Mouse (Mus musculus) liver, embryonic 14.5 days (tissue): ENCODE results near the gene C2cd2. TPM values are rescaled to one million over a fixed set of nuclear protein-coding genes. Genes with fewer than 3 reads are reported as not detected.

Experiments used
- ATAC-seq: fragments of 200-750 bp; cut with Nextera tagmentation; 2 replicates; pipeline ENCODE4 v1.8.0; 2017; ENCODE audit warnings: moderate number of reproducible peaks, mild to moderate bottlenecking, moderate library complexity; ENCODE audit not compliant: insufficient read depth
- DNase-seq, 3 experiments: peaks; one replicate each; pipeline ENCODE4 v3.0.0-alpha.2; 2012 to 2013; ENCODE audit warnings: low read depth in 3 of 3, low spot score in 3 of 3
- H3K27ac ChIP-seq: fragments of 300-500 bp; sonication (generic); 2 replicates; pipeline ENCODE4 v1.5.1; 2014; ENCODE audit warnings: moderate library complexity, mild to moderate bottlenecking, control low read depth, inconsistent platforms
- H3K27me3 ChIP-seq: fragments of 300-500 bp; sonication (generic); 2 replicates; pipeline ENCODE4 v1.6.1; 2014; ENCODE audit warnings: mild to moderate bottlenecking, low read length, moderate library complexity; ENCODE audit not compliant: control insufficient read depth, insufficient read depth
- H3K36me3 ChIP-seq: fragments of 300-500 bp; sonication (generic); replicated peaks from 2 replicates; pipeline ENCODE4 v1.6.1; 2014; ENCODE audit warnings: low read depth; ENCODE audit not compliant: control insufficient read depth, insufficient read depth
- H3K4me1 ChIP-seq, 2 experiments: fragments of 200-500 bp in 1 of 2; fragments of 300-500 bp in 1 of 2; sonication (generic) in 1 of 2; replicated peaks; 2 replicates each; pipeline ENCODE4 v1.6.1; 2012 to 2014; ENCODE audit warnings: antibody characterized with exemption in 1 of 2, inconsistent platforms in 1 of 2, low read length in 1 of 2; ENCODE audit not compliant: control insufficient read depth in 2 of 2, insufficient read depth in 2 of 2
- H3K4me2 ChIP-seq: fragments of 300-500 bp; sonication (generic); 2 replicates; pipeline ENCODE4 v1.6.1; 2014; ENCODE audit warnings: low read depth, mild to moderate bottlenecking, control low read depth, moderate library complexity
- H3K4me3 ChIP-seq, 2 experiments: fragments of 200-500 bp in 1 of 2; fragments of 300-500 bp in 1 of 2; sonication (generic) in 1 of 2; 2 replicates each; pipeline ENCODE4 v1.5.1; 2012 to 2014; ENCODE audit warnings: low read depth in 2 of 2, low read length in 2 of 2, mild to moderate bottlenecking in 2 of 2, control low read depth in 1 of 2, inconsistent platforms in 1 of 2, moderate library complexity in 1 of 2; ENCODE audit not compliant: insufficient read depth in 1 of 2
- H3K9ac ChIP-seq: fragments of 300-500 bp; sonication (generic); replicated peaks from 2 replicates; pipeline ENCODE4 v1.6.1; 2014; ENCODE audit warnings: mild to moderate bottlenecking, control low read depth, moderate library complexity
- H3K9me3 ChIP-seq: fragments of 300-500 bp; sonication (generic); 2 replicates; pipeline ENCODE4 v1.6.1; 2016; ENCODE audit warnings: low read length, mixed read lengths; ENCODE audit not compliant: control insufficient read depth
- CTCF ChIP-seq: IDR thresholded peaks from 2 replicates; pipeline ENCODE4 v1.5.1; 2016; ENCODE audit warnings: antibody characterized with exemption, low read depth, control low read depth
- EP300 ChIP-seq: IDR thresholded peaks from 2 replicates; pipeline ENCODE4 v1.6.1; 2016; ENCODE audit warnings: antibody characterized with exemption, low read depth
- WGBS: fragments of 180-500 bp; shearing (Covaris S2); extraction: QIAGEN DNeasy Blood & Tissue Kit; methylation state at CpG from one replicate; pipeline ENCODE4 v1.1.7; 2014; ENCODE audit not compliant: insufficient replicate concordance; 5-methylcytosine and 5-hydroxymethylcytosine counted together
- polyA plus RNA-seq, 2 experiments: library from polyadenylated mRNA; depleted of rRNA in 1 of 2; stranded (reverse) in 1 of 2; unstranded in 1 of 2; fragments of >200 nt; fragmentation: Nextera tagmentation in 1 of 2; extraction: Ambion mirVana in 1 of 2; gene quantifications; 2 replicates each; pipeline versions ENCODE4 v1.2.1 to v1.2.3; 2012 to 2014

The C2cd2 gene
- polyA plus RNA-seq, 2 experiments, result 1.9 to 4.6 TPM

DNA sequence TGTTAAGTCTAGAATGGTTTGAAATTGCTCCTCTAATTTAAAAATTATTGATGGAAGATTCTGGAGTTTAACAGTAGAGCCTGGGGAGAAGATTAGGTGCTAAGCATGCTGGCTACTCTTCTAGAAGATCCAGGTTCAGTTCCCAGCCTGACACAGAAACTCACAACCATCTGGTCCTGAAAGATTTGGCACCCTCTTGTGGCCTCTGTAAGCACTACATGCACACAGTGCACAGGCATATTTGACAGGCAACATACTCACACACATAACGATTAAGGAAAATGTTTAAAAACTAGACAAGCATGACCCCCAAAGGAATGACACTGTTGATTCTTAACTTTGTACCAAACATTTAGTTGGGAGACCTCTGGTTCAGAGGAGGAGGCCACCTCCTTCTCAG, 83.3 kb downstream of the C2cd2 start:
- Histone ChIP-seq H3K4me3 (no peak overlapping the region), H3K9ac (no peak overlapping the region), H3K4me2 (no peak overlapping the region), H3K36me3 (no peaks in the 10 kb centered on the region), H3K27me3 (no peaks in the 10 kb centered on the region), H3K27ac (no peak overlapping the region), H3K4me1 (no peaks in the 10 kb centered on the region), H3K9me3 (no peaks in the 10 kb centered on the region)
- TF ChIP-seq CTCF (peak; percentile 83), EP300 (no peak)
- DNase-seq (peak; percentile 13 to 34 (median 26)), ATAC-seq (no peak)
- 53% methylated on average over 1 of the region's 1 CpGs for WGBS

DNA sequence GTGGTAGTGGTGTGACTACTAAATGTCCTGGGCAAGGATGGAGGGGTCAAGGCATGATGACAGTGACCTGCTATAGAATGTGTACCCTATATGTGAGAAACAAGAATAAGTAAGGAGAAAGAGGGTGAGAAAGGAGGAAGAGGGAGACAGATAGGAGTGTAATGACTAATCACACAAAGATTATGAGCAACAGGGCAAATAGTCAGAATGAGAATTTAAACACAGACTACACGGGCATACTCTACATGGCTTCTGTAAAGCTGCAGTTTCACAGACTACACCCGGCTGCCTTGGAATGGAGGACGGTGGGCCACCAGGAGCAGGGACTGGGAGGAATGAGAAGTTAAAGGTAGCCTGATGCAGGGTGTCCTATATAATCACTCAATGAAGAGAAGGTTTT, 84.9 kb downstream of the C2cd2 start:
- Histone ChIP-seq H3K9me3 (no peaks in the 10 kb centered on the region), H3K27me3 (no peaks in the 10 kb centered on the region), H3K4me2 (no peak overlapping the region), H3K4me1 (no peaks in the 10 kb centered on the region), H3K27ac (no peak overlapping the region), H3K9ac (no peak overlapping the region), H3K36me3 (no peaks in the 10 kb centered on the region), H3K4me3 (no peak overlapping the region)
- TF ChIP-seq CTCF (no peak), EP300 (no peak)
- 79% methylated on average over 3 of the region's 3 CpGs for WGBS
- ATAC-seq, result no peak
- no peak for DNase-seq

DNA sequence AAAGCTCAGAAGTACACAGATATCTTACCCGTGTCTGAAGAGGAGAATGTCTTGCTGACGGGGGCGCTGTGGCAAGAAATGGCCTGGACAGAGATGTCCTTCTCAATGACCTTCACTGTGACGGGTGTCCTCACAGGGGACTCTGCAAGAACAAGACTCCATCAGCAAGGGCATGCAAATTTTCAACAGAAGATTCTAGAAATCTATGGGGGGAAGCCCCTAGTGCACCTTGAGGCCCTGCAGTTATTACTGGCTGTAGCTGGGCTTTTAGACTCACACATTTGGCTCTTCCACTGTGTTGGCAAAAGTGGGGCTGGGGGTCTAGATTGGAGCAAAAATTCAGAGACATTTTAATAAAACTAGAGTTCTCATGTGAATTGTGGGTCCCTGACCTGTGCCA, 87.3 kb downstream of the C2cd2 start:
- DNase-seq, result no peak
- Histone ChIP-seq H3K27me3 (no peaks in the 10 kb centered on the region), H3K36me3 (no peaks in the 10 kb centered on the region), H3K27ac (no peak overlapping the region), H3K9me3 (no peaks in the 10 kb centered on the region), H3K4me1 (no peaks in the 10 kb centered on the region), H3K4me2 (no peak overlapping the region), H3K9ac (no peak overlapping the region), H3K4me3 (no peak overlapping the region)
- 68% methylated on average over 4 of the region's 4 CpGs for WGBS
- TF ChIP-seq EP300, result no peak
- no peak for TF ChIP-seq CTCF
- ATAC-seq, result no peak

DNA sequence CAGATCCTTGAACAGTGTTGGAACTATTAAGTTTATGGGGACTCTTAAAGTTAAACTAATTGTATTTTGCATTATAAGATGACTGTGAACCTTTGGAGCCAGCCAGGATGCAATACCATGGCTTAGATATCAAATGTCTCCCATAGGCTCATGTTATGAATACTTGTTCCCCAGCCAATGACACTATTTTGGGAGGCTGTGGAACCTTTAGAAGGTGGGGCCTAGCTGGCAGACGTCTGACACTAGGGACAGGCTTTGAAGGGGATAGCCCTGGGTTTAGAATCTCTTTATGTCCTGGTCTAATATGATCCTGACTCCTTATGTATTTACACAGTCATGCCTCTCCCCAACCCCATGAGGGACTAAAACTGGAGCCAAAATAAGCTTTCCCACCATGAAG, 88.0 kb downstream of the C2cd2 start:
- ATAC-seq (no peak), DNase-seq (no peak)
- Histone ChIP-seq H3K36me3 (no peaks in the 10 kb centered on the region), H3K27me3 (no peaks in the 10 kb centered on the region), H3K4me2 (no peak overlapping the region), H3K4me1 (no peaks in the 10 kb centered on the region), H3K9me3 (no peaks in the 10 kb centered on the region), H3K27ac (no peak overlapping the region), H3K4me3 (no peak overlapping the region), H3K9ac (no peak overlapping the region)
- no peak for TF ChIP-seq CTCF
- no peak for TF ChIP-seq EP300
- WGBS, result 61% methylated on average over 1 of the region's 1 CpGs

DNA sequence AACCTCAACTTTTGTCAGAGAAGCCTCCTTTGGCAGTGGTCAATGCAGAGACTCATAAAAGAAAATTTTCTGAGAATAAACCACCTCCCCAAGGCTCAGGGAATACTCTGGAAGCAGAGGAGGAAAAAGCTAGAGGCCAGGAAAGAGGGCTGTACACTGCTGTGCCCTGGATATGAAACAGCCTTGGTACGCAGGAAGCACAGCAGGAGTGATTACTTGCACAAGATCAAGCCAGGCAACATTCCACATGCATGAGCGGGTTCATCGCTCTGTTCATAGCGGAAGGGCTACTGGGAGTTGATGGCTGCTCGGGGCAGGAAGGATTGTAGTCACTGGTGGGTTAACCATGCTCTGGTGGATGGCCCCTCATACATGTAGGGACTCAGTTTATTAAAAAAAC, 89.7 kb downstream of the C2cd2 start:
- H3K4me2 ChIP-seq, result no peak overlapping the region
- no peak overlapping the region for H3K9ac ChIP-seq
- no peaks in the 10 kb centered on the region for H3K9me3 ChIP-seq
- TF ChIP-seq CTCF (no peak), EP300 (no peak)
- H3K36me3 ChIP-seq, result no peaks in the 10 kb centered on the region; the same call in 1 of the 2 replicates
- 80% methylated on average over 5 of the region's 5 CpGs for WGBS
- no peaks in the 10 kb centered on the region for H3K4me1 ChIP-seq
- H3K27ac ChIP-seq, result no peak overlapping the region
- no peak for DNase-seq
- ATAC-seq, result no peak
- no peaks in the 10 kb centered on the region for H3K27me3 ChIP-seq
- H3K4me3 ChIP-seq, result no peak overlapping the region
